Mouse (Mus musculus) T-helper 2 cell (primary cell): ENCODE data around the gene Hexim1.

Experiments
- in situ Hi-C: fragments of 300-600 bp; cut with MboI, MseI; formaldehyde crosslinking; loops from one replicate; pipeline ENCODE4 v1.15.1; 2025; ENCODE audit warnings: high pct_unique_total_duplicates

Gene Hexim1

DNA sequence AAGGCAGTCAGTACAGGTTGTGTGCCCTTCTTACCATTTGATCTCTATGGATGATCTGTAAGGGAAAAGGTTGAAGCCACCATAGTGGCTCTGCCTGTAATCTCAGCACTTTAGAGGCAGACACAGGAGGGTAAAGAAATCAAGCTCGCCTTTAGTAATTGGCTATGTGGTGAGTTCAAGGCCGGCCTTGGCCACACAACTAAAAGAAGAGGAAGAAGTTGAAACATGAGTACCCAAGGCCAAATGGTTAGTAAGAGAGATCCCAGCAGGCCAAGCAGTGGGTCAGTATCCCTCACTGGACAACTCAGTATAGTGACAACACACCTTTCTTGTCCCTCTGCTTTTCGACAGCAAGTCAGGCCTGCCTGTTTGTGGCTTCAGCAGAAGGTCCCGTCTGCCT, 33.7 kb downstream of the Hexim1 start:
- in situ Hi-C loops: no loop called here

DNA sequence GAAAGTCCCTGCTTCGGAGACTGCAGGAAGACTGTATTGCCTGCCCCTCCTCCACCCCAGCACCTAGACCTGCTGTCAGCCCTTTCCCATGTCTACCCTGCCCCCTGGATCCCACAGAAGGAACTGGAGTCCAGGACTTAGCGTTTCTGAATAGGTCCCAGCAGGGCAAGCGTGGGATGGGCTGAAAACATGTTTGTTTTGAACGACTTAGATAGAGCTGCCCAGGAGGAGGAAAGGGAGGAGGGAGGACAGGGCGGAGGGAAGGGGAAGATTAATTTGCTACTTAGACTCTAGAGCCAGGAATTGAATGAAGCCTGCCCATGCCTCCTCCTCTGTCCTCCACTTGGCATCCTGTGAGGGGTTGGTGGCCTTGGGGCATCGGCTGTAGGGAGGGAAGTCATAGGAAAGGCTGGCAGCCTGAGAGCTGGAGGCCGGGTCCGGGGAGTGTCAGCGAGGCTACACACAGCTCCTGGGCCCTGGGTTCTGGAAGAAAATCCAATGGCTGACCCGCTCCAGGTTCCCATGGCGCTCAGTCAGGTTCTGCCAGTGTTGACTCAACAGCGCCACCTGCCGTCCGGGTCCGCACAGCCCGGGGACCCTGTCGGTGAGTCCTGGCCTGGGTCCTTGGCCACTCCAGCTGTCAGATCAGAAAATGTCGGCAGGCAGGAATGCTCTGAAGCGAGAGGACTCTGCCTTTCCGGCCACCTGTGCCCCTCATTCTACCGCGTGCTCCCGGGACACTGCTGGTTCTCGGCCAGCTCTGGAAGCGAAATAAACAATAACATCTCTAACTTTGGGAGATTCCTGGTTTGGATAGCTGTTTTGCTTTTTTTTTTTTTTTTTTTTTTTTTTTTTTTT, 42.8 kb downstream of the Hexim1 start:
- in situ Hi-C loops: loop anchor here (5.0 kb wide), 1 partner anchor 57 kb away; the partner anchor contains the start of genes Acbd4 and Plcd3

DNA sequence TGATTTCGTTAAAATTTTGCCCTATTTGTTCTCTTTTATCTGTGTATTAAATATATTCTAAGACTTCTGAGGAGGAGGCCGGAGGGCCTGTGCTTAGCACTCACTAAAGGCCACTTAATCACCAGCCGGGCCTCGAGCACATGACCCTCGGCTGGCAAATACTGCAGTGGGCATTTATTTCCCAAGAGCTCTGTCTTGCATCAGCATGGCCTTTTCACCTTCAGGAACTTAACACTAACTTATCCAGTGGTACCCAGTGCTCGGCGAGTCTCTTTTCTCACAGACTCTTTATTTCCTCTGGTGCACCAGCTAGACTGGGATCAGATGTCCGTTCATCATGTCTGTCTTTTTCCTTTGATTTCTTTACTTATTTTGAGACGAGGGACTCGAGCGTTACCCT, 44.7 kb downstream of the Hexim1 start:
- in situ Hi-C loops: no loop called here

DNA sequence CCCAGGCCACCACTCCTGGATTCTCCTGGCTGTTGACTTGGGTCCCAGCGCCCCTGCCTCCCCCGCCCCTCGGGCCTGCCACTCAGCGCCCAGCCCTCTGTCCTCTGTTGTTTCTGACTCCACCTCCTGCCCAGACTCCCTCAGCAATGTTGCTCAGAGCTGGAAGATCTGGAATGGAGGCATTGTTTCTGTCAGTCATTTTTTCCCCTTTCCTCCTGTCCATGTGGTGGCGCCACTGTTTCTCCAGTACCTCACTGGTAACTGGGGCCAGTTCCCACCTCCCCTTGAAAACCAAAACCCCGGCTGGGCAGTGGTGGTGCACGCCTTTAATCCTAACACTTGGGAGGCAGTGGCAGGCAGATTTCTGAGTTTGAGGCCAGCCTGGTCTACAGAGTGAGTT, 45.4 kb downstream of the Hexim1 start:
- in situ Hi-C loops: no loop called here

DNA sequence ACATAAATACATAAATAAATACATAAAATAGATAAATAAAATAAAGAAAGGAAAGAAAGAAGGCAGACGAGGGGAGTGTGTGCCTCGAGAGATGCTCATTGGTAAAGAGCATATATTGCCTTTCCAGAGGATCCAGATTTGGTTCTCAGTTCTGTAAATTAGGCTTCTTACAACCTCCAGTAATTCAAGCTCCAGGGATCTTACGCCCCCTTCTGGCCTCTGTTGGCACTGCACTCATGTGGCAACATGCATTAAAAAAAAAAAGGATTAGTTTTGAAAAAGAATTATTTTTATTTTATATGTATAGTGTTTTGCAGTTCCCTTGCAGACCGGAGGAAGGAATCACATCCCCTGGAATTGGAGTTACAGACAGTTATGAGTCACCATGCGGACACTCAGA, 46.1 kb downstream of the Hexim1 start:
- in situ Hi-C loops: no loop called here

DNA sequence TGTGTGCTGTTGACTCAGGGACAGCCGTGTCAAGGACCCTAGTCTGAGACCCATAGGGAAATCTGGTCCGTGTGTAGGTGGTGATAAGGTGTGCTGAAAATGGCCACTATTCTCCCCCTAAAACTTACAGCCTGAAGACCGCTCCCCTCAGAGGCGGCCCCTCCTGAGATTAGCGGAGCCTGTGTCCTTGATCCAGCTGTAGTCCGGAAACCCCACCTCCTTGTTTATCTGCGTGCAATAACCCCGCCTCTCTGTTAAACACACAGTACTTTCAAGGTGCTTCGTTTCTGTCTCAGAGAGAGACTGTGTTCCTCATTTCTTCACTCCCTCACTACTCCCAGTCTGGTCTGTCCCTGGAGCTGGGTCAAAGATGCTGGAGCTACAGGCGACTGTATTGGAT, 48.4 kb downstream of the Hexim1 start:
- in situ Hi-C loops: no loop called here

DNA sequence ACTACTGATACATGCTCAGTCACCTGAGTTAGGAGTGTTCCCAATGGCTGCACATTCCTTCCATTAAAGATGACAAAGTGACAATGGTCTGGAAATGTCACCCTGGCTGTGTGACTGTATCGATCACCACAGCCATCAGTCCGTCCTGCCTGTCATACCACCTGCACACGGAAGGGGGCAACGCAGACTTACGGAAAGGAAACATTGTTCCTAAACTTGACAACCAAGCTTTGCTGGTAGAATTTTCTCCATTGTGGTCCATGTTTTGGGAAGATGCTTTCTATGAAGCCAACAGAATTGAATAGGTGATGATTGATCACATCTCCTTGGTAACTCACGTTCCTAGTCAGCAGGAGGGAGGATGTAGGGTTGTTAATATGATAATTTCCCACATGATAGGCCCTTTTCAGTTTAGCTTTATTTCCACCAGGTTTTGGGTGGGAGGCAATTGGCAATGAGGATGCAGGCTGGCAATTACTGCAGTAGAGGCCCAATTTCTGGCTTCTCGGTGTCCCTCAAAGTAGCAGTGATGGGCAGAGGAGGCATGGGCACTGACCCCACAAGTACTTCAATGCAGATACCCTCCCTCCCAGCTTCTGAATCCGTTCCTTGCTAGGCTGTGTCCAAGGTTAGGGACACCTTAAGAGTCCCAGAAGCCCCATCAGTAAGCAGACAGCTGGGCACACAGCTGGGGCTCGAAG, 52.8 kb downstream of the Hexim1 start:
- in situ Hi-C loops: no loop called here
